Mouse (Mus musculus): ENCODE results near the gene Radil. TPM values are rescaled to one million over a fixed set of nuclear protein-coding genes. Genes with fewer than 3 reads are reported as not detected.
A peak's percentile ranks its signal among the peaks of the same experiment; 100 is the strongest.

Gene Radil
- polyA plus RNA-seq, 1 experiment from 2014 or later, result 2.4 TPM

GRCm38 (mm10) chr5:142489955-142490707 is 60.8 kb downstream of the Radil start:
- DNase-seq (ENCODE audit: low spot score), result no peak
- H3K36me3 ChIP-seq (replicated peaks; ENCODE audit: control insufficient read depth, insufficient read depth, low read depth, low read length), result no peaks in the 10 kb centered on the region
- no peaks in the 10 kb centered on the region for H3K9me3 ChIP-seq (replicated peaks; ENCODE audit: control insufficient read depth, low read length)
- H3K9ac ChIP-seq (replicated peaks; ENCODE audit: low read length), result no peak overlapping the region
- ATAC-seq (replicated peaks; ENCODE audit: insufficient number of reproducible peaks, low FRiP score, low TSS enrichment, low read depth), result no peak
- WGBS, result 76% methylated on average over 9 of the region's 9 CpGs
- H3K4me3 ChIP-seq (ENCODE audit: low read depth, low read length), result no peak overlapping the region
- no peaks in the 10 kb centered on the region for H3K4me1 ChIP-seq (ENCODE audit: control insufficient read depth, insufficient read depth, low read length)
- no peak overlapping the region for H3K27ac ChIP-seq (replicated peaks; ENCODE audit: low read depth, low read length)
- H3K4me2 ChIP-seq (ENCODE audit: low read depth, low read length), result no peak overlapping the region
- no peaks in the 10 kb centered on the region for H3K27me3 ChIP-seq (ENCODE audit: control insufficient read depth, insufficient read depth, low read length)

GRCm38 (mm10) chr5:142486654-142487053 is 64.2 kb downstream of the Radil start:
- no peaks in the 10 kb centered on the region for H3K9me3 ChIP-seq (replicated peaks; ENCODE audit: control insufficient read depth, low read length)
- H3K27ac ChIP-seq (replicated peaks; ENCODE audit: low read depth, low read length), result no peak overlapping the region
- no peak overlapping the region for H3K4me2 ChIP-seq (ENCODE audit: low read depth, low read length)
- WGBS, result 67% methylated on average over 9 of the region's 9 CpGs
- H3K4me3 ChIP-seq (ENCODE audit: low read depth, low read length), result no peak overlapping the region
- no peak overlapping the region for H3K9ac ChIP-seq (replicated peaks; ENCODE audit: low read length)
- DNase-seq (ENCODE audit: low spot score), result no peak
- no peaks in the 10 kb centered on the region for H3K36me3 ChIP-seq (replicated peaks; ENCODE audit: control insufficient read depth, insufficient read depth, low read depth, low read length)
- no peak for ATAC-seq (replicated peaks; ENCODE audit: insufficient number of reproducible peaks, low FRiP score, low TSS enrichment, low read depth)
- no peaks in the 10 kb centered on the region for H3K4me1 ChIP-seq (ENCODE audit: control insufficient read depth, insufficient read depth, low read length)
- H3K27me3 ChIP-seq (ENCODE audit: control insufficient read depth, insufficient read depth, low read length), result no peaks in the 10 kb centered on the region

- Histone ChIP-seq H3K9me3 (replicated peaks; ENCODE audit: control insufficient read depth, low read length) (no peaks in the 10 kb centered on the region), H3K9ac (replicated peaks; ENCODE audit: low read length) (no peak overlapping the region), H3K27ac (replicated peaks; ENCODE audit: low read depth, low read length) (no peak overlapping the region), H3K4me3 (ENCODE audit: low read depth, low read length) (no peak overlapping the region), H3K4me2 (ENCODE audit: low read depth, low read length) (no peak overlapping the region), H3K27me3 (ENCODE audit: control insufficient read depth, insufficient read depth, low read length) (no peaks in the 10 kb centered on the region), H3K4me1 (ENCODE audit: control insufficient read depth, insufficient read depth, low read length) (no peaks in the 10 kb centered on the region), H3K36me3 (replicated peaks; ENCODE audit: control insufficient read depth, insufficient read depth, low read depth, low read length) (no peaks in the 10 kb centered on the region)
- 92% methylated on average over 5 of the region's 5 CpGs for WGBS
- DNase-seq (ENCODE audit: low spot score) (no peak), ATAC-seq (replicated peaks; ENCODE audit: insufficient number of reproducible peaks, low FRiP score, low TSS enrichment, low read depth) (no peak)
These were observed 67.3 kb downstream of the Radil start for GRCm38 (mm10) chr5:142483581-142483980.

GRCm38 (mm10) chr5:142482512-142482911 is 68.4 kb downstream of the Radil start:
- H3K36me3 ChIP-seq (replicated peaks; ENCODE audit: control insufficient read depth, insufficient read depth, low read depth, low read length), result no peaks in the 10 kb centered on the region
- H3K27me3 ChIP-seq (ENCODE audit: control insufficient read depth, insufficient read depth, low read length), result no peaks in the 10 kb centered on the region
- no peak for ATAC-seq (replicated peaks; ENCODE audit: insufficient number of reproducible peaks, low FRiP score, low TSS enrichment, low read depth)
- no peak overlapping the region for H3K27ac ChIP-seq (replicated peaks; ENCODE audit: low read depth, low read length)
- no peak overlapping the region for H3K9ac ChIP-seq (replicated peaks; ENCODE audit: low read length)
- no peaks in the 10 kb centered on the region for H3K4me1 ChIP-seq (ENCODE audit: control insufficient read depth, insufficient read depth, low read length)
- no peak overlapping the region for H3K4me3 ChIP-seq (ENCODE audit: low read depth, low read length)
- no peak overlapping the region for H3K4me2 ChIP-seq (ENCODE audit: low read depth, low read length)
- DNase-seq (ENCODE audit: low spot score), result peak; percentile 30
- 64% methylated on average over 2 of the region's 2 CpGs for WGBS
- H3K9me3 ChIP-seq (replicated peaks; ENCODE audit: control insufficient read depth, low read length), result no peaks in the 10 kb centered on the region

GRCm38 (mm10) chr5:142478829-142479435 is 72.0 kb downstream of the Radil start:
- Histone ChIP-seq H3K4me2 (ENCODE audit: low read depth, low read length) (no peak overlapping the region), H3K9ac (replicated peaks; ENCODE audit: low read length) (peak overlapping the region; percentile 39; the same call in 1 of the 2 replicates), H3K27me3 (ENCODE audit: control insufficient read depth, insufficient read depth, low read length) (no peaks in the 10 kb centered on the region), H3K36me3 (replicated peaks; ENCODE audit: control insufficient read depth, insufficient read depth, low read depth, low read length) (no peaks in the 10 kb centered on the region), H3K4me1 (ENCODE audit: control insufficient read depth, insufficient read depth, low read length) (no peaks in the 10 kb centered on the region), H3K27ac (replicated peaks; ENCODE audit: low read depth, low read length) (no peak overlapping the region), H3K4me3 (ENCODE audit: low read depth, low read length) (no peak overlapping the region), H3K9me3 (replicated peaks; ENCODE audit: control insufficient read depth, low read length) (no peaks in the 10 kb centered on the region)
- ATAC-seq (replicated peaks; ENCODE audit: insufficient number of reproducible peaks, low FRiP score, low TSS enrichment, low read depth) (peak; percentile 20; the same call in 1 of the 2 replicates), DNase-seq (ENCODE audit: low spot score) (peak; percentile 91)
- 27% methylated on average over 17 of the region's 17 CpGs for WGBS

GRCm38 (mm10) chr5:142477866-142478615 is 72.9 kb downstream of the Radil start:
- H3K4me3 ChIP-seq (ENCODE audit: low read depth, low read length), result no peak overlapping the region
- no peaks in the 10 kb centered on the region for H3K27me3 ChIP-seq (ENCODE audit: control insufficient read depth, insufficient read depth, low read length)
- DNase-seq (ENCODE audit: low spot score) (no peak), ATAC-seq (replicated peaks; ENCODE audit: insufficient number of reproducible peaks, low FRiP score, low TSS enrichment, low read depth) (no peak)
- H3K9ac ChIP-seq (replicated peaks; ENCODE audit: low read length), result no peak overlapping the region
- no peaks in the 10 kb centered on the region for H3K4me1 ChIP-seq (ENCODE audit: control insufficient read depth, insufficient read depth, low read length)
- no peaks in the 10 kb centered on the region for H3K36me3 ChIP-seq (replicated peaks; ENCODE audit: control insufficient read depth, insufficient read depth, low read depth, low read length)
- H3K9me3 ChIP-seq (replicated peaks; ENCODE audit: control insufficient read depth, low read length), result no peaks in the 10 kb centered on the region
- no peak overlapping the region for H3K27ac ChIP-seq (replicated peaks; ENCODE audit: low read depth, low read length)
- 87% methylated on average over 5 of the region's 5 CpGs for WGBS
- H3K4me2 ChIP-seq (ENCODE audit: low read depth, low read length), result no peak overlapping the region

- Histone ChIP-seq H3K4me2 (ENCODE audit: low read depth, low read length) (no peak overlapping the region), H3K4me1 (ENCODE audit: control insufficient read depth, insufficient read depth, low read length) (no peaks in the 10 kb centered on the region), H3K27ac (replicated peaks; ENCODE audit: low read depth, low read length) (no peak overlapping the region), H3K9ac (replicated peaks; ENCODE audit: low read length) (no peak overlapping the region), H3K27me3 (ENCODE audit: control insufficient read depth, insufficient read depth, low read length) (no peaks in the 10 kb centered on the region), H3K36me3 (replicated peaks; ENCODE audit: control insufficient read depth, insufficient read depth, low read depth, low read length) (no peaks in the 10 kb centered on the region), H3K4me3 (ENCODE audit: low read depth, low read length) (no peak overlapping the region), H3K9me3 (replicated peaks; ENCODE audit: control insufficient read depth, low read length) (no peaks in the 10 kb centered on the region)
- DNase-seq (ENCODE audit: low spot score) (no peak), ATAC-seq (replicated peaks; ENCODE audit: insufficient number of reproducible peaks, low FRiP score, low TSS enrichment, low read depth) (no peak)
- 89% methylated on average over 12 of the region's 12 CpGs for WGBS
These were observed 73.6 kb downstream of the Radil start for GRCm38 (mm10) chr5:142477346-142477745.

- no peak for DNase-seq (ENCODE audit: low spot score)
- H3K4me3 ChIP-seq (ENCODE audit: low read depth, low read length), result no peak overlapping the region
- H3K9me3 ChIP-seq (replicated peaks; ENCODE audit: control insufficient read depth, low read length), result no peaks in the 10 kb centered on the region
- no peaks in the 10 kb centered on the region for H3K27me3 ChIP-seq (ENCODE audit: control insufficient read depth, insufficient read depth, low read length)
- no peak overlapping the region for H3K9ac ChIP-seq (replicated peaks; ENCODE audit: low read length)
- H3K4me1 ChIP-seq (ENCODE audit: control insufficient read depth, insufficient read depth, low read length), result no peaks in the 10 kb centered on the region
- no peak overlapping the region for H3K27ac ChIP-seq (replicated peaks; ENCODE audit: low read depth, low read length)
- no peaks in the 10 kb centered on the region for H3K36me3 ChIP-seq (replicated peaks; ENCODE audit: control insufficient read depth, insufficient read depth, low read depth, low read length)
- no peak overlapping the region for H3K4me2 ChIP-seq (ENCODE audit: low read depth, low read length)
- WGBS, result 76% methylated on average over 7 of the region's 7 CpGs
- ATAC-seq (replicated peaks; ENCODE audit: insufficient number of reproducible peaks, low FRiP score, low TSS enrichment, low read depth), result no peak
These were observed 75.2 kb downstream of the Radil start for GRCm38 (mm10) chr5:142475669-142476068.
